Mouse (Mus musculus) neural tube, embryonic 11.5 days (tissue): Measurements from ENCODE around the gene Tmem88. TPM values are rescaled to one million over a fixed set of nuclear protein-coding genes. Genes with fewer than 3 reads are reported as not detected.
A peak's percentile ranks its signal among the peaks of the same experiment; 100 is the strongest.

Experiments used
- ATAC-seq: fragments of 200-750 bp; cut with Nextera tagmentation; 2 replicates; pipeline ENCODE4 v1.8.0; 2017; ENCODE audit warnings: moderate number of reproducible peaks, mild to moderate bottlenecking, moderate TSS enrichment, moderate library complexity; ENCODE audit not compliant: insufficient read depth, low FRiP score, low TSS enrichment
- DNase-seq: peaks from one replicate; pipeline ENCODE4 v3.0.0-alpha.2; 2015; ENCODE audit warnings: low spot score
- H3K27ac ChIP-seq: fragments of 300-500 bp; sonication (generic); 2 replicates; pipeline ENCODE4 v1.5.1; 2014; ENCODE audit warnings: low read depth, mild to moderate bottlenecking, low read length
- H3K27me3 ChIP-seq: fragments of 300-500 bp; sonication (generic); 2 replicates; pipeline ENCODE4 v1.6.1; 2014; ENCODE audit warnings: mild to moderate bottlenecking, low read length, mixed read lengths; ENCODE audit not compliant: control insufficient read depth, insufficient read depth
- H3K36me3 ChIP-seq: fragments of 300-500 bp; sonication (generic); 2 replicates; pipeline ENCODE4 v1.6.1; 2014; ENCODE audit warnings: mild to moderate bottlenecking, low read length, moderate library complexity, mixed read lengths; ENCODE audit not compliant: control insufficient read depth, insufficient read depth
- H3K4me1 ChIP-seq: fragments of 300-500 bp; sonication (generic); 2 replicates; pipeline ENCODE4 v1.6.1; 2014; ENCODE audit warnings: low read length, mixed read lengths; ENCODE audit not compliant: control insufficient read depth, insufficient read depth
- H3K4me2 ChIP-seq: fragments of 300-500 bp; sonication (generic); 2 replicates; pipeline ENCODE4 v1.6.1; 2014; ENCODE audit warnings: low read depth, mild to moderate bottlenecking, moderate library complexity
- H3K4me3 ChIP-seq: fragments of 300-500 bp; sonication (generic); 2 replicates; pipeline ENCODE4 v1.5.1; 2014; ENCODE audit warnings: low read depth, low read length
- H3K9ac ChIP-seq: fragments of 300-500 bp; sonication (generic); 2 replicates; pipeline ENCODE4 v1.6.1; 2014; ENCODE audit warnings: mild to moderate bottlenecking, low read length
- H3K9me3 ChIP-seq: fragments of 300-500 bp; sonication (generic); 2 replicates; pipeline ENCODE4 v1.6.1; 2016; ENCODE audit warnings: low read length; ENCODE audit not compliant: control insufficient read depth
- WGBS: fragments of 180-500 bp; shearing (Covaris S2); extraction: QIAGEN DNeasy Blood & Tissue Kit; methylation state at CpG from one replicate; pipeline ENCODE4 v1.1.7; 2014; 5-methylcytosine and 5-hydroxymethylcytosine counted together
- polyA plus RNA-seq: library from polyadenylated mRNA; unstranded; fragments of >200 nt; fragmentation: Nextera tagmentation; extraction: Ambion mirVana; gene quantifications from 2 replicates; pipeline ENCODE4 v1.2.1, GENCODE M21; 2014

Tmem88 gene
- polyA plus RNA-seq, 1 experiment from 2014 or later, result 13.1 TPM

- Histone ChIP-seq H3K9me3 (no peaks in the 10 kb centered on the region), H3K27ac (peak within 1 kb of the TSS; percentile 100), H3K4me3 (peak within 1 kb of the TSS; percentile 81), H3K27me3 (no peaks in the 10 kb centered on the region), H3K36me3 (no peaks in the 10 kb centered on the region; the same call in 1 of the 2 replicates), H3K4me1 (peaks cover 44% of the 10 kb centered on the region), H3K9ac (peak within 1 kb of the TSS; percentile 98), H3K4me2 (peak within 1 kb of the TSS; percentile 94)
- WGBS, result 47% methylated on average over 12 of the region's 12 CpGs
- ATAC-seq (no peak), DNase-seq (peak; percentile 72)
Observed at GRCm38 (mm10) chr11:69413221-69414181, 15.5 kb upstream of the Tmem88 start, which contains the start of gene Kdm6b. Gene Kdm6b (minus strand): TSS chr11:69413675.

DNA sequence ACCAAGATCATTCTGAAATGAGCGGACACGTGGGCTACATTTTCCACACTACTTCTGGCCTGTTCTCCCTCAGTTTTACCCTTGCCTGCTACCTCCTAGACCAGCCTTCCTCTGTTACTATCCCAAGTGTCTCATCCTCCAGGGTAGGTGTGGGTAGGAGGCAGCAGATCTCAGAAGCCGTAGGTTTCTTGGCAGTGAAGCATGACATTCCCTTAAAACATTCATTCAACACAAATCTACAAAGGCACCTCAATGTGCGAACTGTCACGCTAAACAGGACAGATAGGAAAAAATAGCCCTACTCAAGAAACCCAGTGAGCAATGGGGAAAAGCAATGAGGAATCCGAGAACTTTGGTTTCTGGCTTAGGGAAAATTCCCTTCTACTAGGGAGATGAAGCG, 14.5 kb upstream of the Tmem88 start:
- peak overlapping the region; percentile 81 for H3K4me3 ChIP-seq
- peak overlapping the region; percentile 94 for H3K4me2 ChIP-seq
- WGBS, result 67% methylated on average over 7 of the region's 7 CpGs
- H3K36me3 ChIP-seq, result peaks cover 6% of the 10 kb centered on the region
- ATAC-seq (no peak), DNase-seq (no peak)
- H3K9ac ChIP-seq, result peak overlapping the region; percentile 74
- H3K27ac ChIP-seq, result peak overlapping the region; percentile 84
- H3K27me3 ChIP-seq, result no peaks in the 10 kb centered on the region
- no peaks in the 10 kb centered on the region for H3K9me3 ChIP-seq
- H3K4me1 ChIP-seq, result peaks cover 53% of the 10 kb centered on the region

- H3K27me3 ChIP-seq, result no peaks in the 10 kb centered on the region
Observed at GRCm38 (mm10) chr11:69411538-69412203, 13.6 kb upstream of the Tmem88 start.

GRCm38 (mm10) chr11:69411073-69411535, 13.1 kb upstream of the Tmem88 start:
- H3K4me2 ChIP-seq, result peak overlapping the region; percentile 94
- peaks cover 47% of the 10 kb centered on the region for H3K4me1 ChIP-seq
- peak overlapping the region; percentile 84 for H3K27ac ChIP-seq
- under 1% methylated on average over 26 of the region's 26 CpGs for whole genome bisulfite sequencing
- peak overlapping the region; percentile 89 for H3K4me3 ChIP-seq
- ATAC-seq (peak; percentile 45), DNase-seq (peak; percentile 98)
- no peaks in the 10 kb centered on the region for H3K9me3 ChIP-seq
- no peaks in the 10 kb centered on the region for H3K27me3 ChIP-seq
- H3K9ac ChIP-seq, result peak overlapping the region; percentile 74
- H3K36me3 ChIP-seq, result peaks cover 18% of the 10 kb centered on the region

More at GRCm38 (mm10) chr11:69411538-69412203, 13.6 kb upstream of the Tmem88 start:
- Histone ChIP-seq H3K36me3 (peaks cover 13% of the 10 kb centered on the region), H3K4me1 (peaks cover 50% of the 10 kb centered on the region), H3K4me2 (peak overlapping the region; percentile 94), H3K4me3 (peak overlapping the region; percentile 89), H3K9me3 (no peaks in the 10 kb centered on the region), H3K27ac (peak overlapping the region; percentile 84), H3K9ac (peak overlapping the region; percentile 74)
- under 1% methylated on average over 37 of the region's 39 CpGs for WGBS
- DNase-seq (peak; percentile 70), ATAC-seq (no peak)

DNA sequence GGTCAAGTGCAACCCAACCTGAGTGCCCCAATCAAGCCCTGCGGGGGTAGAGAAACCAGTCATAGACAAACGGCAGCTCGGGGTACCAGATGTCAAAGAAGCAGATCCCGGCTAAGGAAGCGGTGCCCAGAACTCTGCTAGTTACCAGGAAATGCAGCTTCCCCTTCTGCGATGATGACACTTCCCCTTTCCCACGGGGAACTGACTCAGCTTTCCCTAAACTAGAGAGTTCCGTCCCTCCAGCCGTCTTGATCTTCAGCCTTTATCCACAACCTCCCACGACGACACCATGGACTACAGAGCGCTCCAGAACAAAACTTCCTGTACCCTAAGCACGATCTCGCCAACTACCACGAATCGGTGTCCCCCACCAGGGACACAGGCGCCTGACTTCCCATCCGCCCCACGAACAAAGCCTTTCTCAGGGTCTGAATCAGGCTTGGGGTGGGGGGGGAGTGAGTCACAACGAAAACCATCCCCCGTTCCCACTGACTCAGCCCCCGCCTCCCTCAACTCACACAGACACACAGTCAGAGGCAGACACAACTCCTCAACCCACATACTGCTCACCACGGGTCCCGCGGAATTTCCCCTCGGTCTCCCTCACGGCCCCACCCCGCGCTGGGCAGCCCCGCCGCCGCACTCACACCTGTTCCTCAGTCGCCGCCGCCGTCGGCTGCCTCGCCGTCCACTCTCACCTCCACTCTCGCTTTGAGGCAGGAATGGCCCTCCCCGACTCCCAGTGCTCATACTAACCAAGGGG, 12.5 kb upstream of the Tmem88 start:
- 0% methylated on average over 41 of the region's 41 CpGs for WGBS
- Histone ChIP-seq H3K4me3 (peak overlapping the region; percentile 89), H3K4me2 (peak overlapping the region; percentile 94), H3K27me3 (no peaks in the 10 kb centered on the region), H3K9me3 (no peaks in the 10 kb centered on the region), H3K27ac (peak overlapping the region; percentile 84), H3K4me1 (peaks cover 47% of the 10 kb centered on the region), H3K36me3 (peaks cover 24% of the 10 kb centered on the region), H3K9ac (peak overlapping the region; percentile 74)
- DNase-seq (no peak), ATAC-seq (no peak)

- WGBS, result 0% methylated on average over 18 of the region's 18 CpGs
- peaks cover 28% of the 10 kb centered on the region for H3K36me3 ChIP-seq
Observed at GRCm38 (mm10) chr11:69410045-69410309, 11.9 kb upstream of the Tmem88 start.

DNA sequence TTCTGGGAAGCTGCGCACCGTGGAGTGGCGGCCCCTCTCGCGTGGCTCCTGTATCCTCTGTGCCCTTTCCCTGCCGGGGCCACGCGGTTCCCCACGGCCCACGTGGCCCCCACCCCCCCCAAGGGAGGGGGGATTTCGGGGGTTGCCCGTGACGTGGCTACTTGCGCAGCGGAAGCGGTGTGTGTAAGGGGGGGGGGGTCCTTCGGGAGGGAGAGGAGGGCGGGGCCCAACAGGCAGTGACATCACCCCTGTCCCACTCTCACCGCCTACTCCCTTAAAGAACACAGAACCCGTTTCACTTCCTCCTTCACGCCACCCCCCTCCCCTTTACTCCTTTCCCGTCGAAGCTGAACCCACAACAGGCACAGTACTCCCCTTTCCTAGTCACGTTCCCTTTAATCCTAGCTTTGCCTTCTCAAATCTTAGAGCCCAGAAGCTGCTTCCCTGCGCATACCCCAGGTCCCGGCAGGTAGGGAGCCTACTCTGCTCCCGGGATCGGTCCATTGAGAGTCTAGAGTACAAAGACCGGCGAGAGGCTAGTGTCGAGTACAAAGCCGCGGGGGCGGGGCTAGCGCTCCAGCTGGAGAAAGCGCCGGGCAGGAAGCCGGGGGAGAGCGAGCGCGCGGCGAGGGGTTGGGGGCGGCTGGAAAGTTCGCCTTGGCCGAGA, 11.5 kb upstream of the Tmem88 start:
- Histone ChIP-seq H3K4me3 (peak overlapping the region; percentile 89), H3K27ac (peak overlapping the region; percentile 84), H3K27me3 (no peaks in the 10 kb centered on the region), H3K4me2 (peak overlapping the region; percentile 94), H3K4me1 (peaks cover 40% of the 10 kb centered on the region), H3K36me3 (peaks cover 31% of the 10 kb centered on the region), H3K9ac (peak overlapping the region; percentile 74), H3K9me3 (no peaks in the 10 kb centered on the region)
- DNase-seq (peak; percentile 90), ATAC-seq (peak; percentile 51; the same call in 1 of the 2 replicates)
- WGBS, result 1% methylated on average over 41 of the region's 46 CpGs

More at GRCm38 (mm10) chr11:69410045-69410309, 11.9 kb upstream of the Tmem88 start:
- no peaks in the 10 kb centered on the region for H3K27me3 ChIP-seq
- H3K4me1 ChIP-seq, result peaks cover 44% of the 10 kb centered on the region
- peak overlapping the region; percentile 94 for H3K4me2 ChIP-seq
- ATAC-seq, result no peak
- DNase-seq, result peak; percentile 48
- H3K27ac ChIP-seq, result peak overlapping the region; percentile 84
- H3K4me3 ChIP-seq, result peak overlapping the region; percentile 89
- no peaks in the 10 kb centered on the region for H3K9me3 ChIP-seq
- H3K9ac ChIP-seq, result peak overlapping the region; percentile 74
